Mouse (Mus musculus): Measurements from ENCODE around the gene Cfap73.
A peak's percentile ranks its signal among the peaks of the same experiment; 100 is the strongest.

Cfap73 gene

GRCm38 (mm10) chr5:120634131-120634530, at the start of gene Cfap73:
Gene Cfap73 (minus strand): TSS chr5:120634235.
- no peak for DNase-seq (ENCODE audit: low read depth, low spot score)

GRCm38 (mm10) chr5:120682982-120683771, 49.1 kb upstream of the Cfap73 start:
- DNase-seq (ENCODE audit: low read depth, low spot score) = no peak

- DNase-seq (ENCODE audit: low read depth, low spot score) = no peak
Observed at GRCm38 (mm10) chr5:120680918-120681317, 46.9 kb upstream of the Cfap73 start.

- peak; percentile 94 for DNase-seq (ENCODE audit: low read depth, low spot score)
Observed at GRCm38 (mm10) chr5:120679676-120680555, 45.9 kb upstream of the Cfap73 start.

- no peak for DNase-seq (ENCODE audit: low read depth, low spot score)
Observed at GRCm38 (mm10) chr5:120677516-120677915, 43.5 kb upstream of the Cfap73 start.

- peak; percentile 59 for DNase-seq (ENCODE audit: low read depth, low spot score)
Observed at GRCm38 (mm10) chr5:120674229-120675145, 40.5 kb upstream of the Cfap73 start.

GRCm38 (mm10) chr5:120673626-120674025, 39.6 kb upstream of the Cfap73 start:
- DNase-seq (ENCODE audit: low read depth, low spot score) = peak; percentile 77

GRCm38 (mm10) chr5:120671865-120672264, 37.8 kb upstream of the Cfap73 start:
- DNase-seq (ENCODE audit: low read depth, low spot score) = no peak

- DNase-seq (ENCODE audit: low read depth, low spot score) = no peak
Observed at GRCm38 (mm10) chr5:120670132-120670531, 36.1 kb upstream of the Cfap73 start.

GRCm38 (mm10) chr5:120668761-120669160, 34.7 kb upstream of the Cfap73 start:
- no peak for DNase-seq (ENCODE audit: low read depth, low spot score)

GRCm38 (mm10) chr5:120664888-120665287, 30.9 kb upstream of the Cfap73 start:
- DNase-seq (ENCODE audit: low read depth, low spot score) = no peak

- DNase-seq (ENCODE audit: low read depth, low spot score) = no peak
Observed at GRCm38 (mm10) chr5:120660816-120661215, 26.8 kb upstream of the Cfap73 start.

GRCm38 (mm10) chr5:120656281-120656751, 22.3 kb upstream of the Cfap73 start:
- DNase-seq (ENCODE audit: low read depth, low spot score) = no peak

GRCm38 (mm10) chr5:120653873-120654272, 19.8 kb upstream of the Cfap73 start:
- DNase-seq (ENCODE audit: low read depth, low spot score) = no peak

GRCm38 (mm10) chr5:120652915-120653701, 19.1 kb upstream of the Cfap73 start:
- DNase-seq (ENCODE audit: low read depth, low spot score) = no peak

- no peak for DNase-seq (ENCODE audit: low read depth, low spot score)
Observed at GRCm38 (mm10) chr5:120651230-120651629, 17.2 kb upstream of the Cfap73 start.

GRCm38 (mm10) chr5:120649938-120650337, 15.9 kb upstream of the Cfap73 start:
- DNase-seq (ENCODE audit: low read depth, low spot score) = no peak

- DNase-seq (ENCODE audit: low read depth, low spot score) = no peak
Observed at GRCm38 (mm10) chr5:120649374-120649933, 15.4 kb upstream of the Cfap73 start.

- peak; percentile 38 for DNase-seq (ENCODE audit: low read depth, low spot score)
Observed at GRCm38 (mm10) chr5:120648569-120649373, 14.7 kb upstream of the Cfap73 start, which contains the start of gene Rasal1. Gene Rasal1 (plus strand): TSS chr5:120648812.

All from mesoderm, embryonic 11.5 days (tissue).